ENCODE assay signal across 10 mouse cellular contexts in the genomic region with DNA sequence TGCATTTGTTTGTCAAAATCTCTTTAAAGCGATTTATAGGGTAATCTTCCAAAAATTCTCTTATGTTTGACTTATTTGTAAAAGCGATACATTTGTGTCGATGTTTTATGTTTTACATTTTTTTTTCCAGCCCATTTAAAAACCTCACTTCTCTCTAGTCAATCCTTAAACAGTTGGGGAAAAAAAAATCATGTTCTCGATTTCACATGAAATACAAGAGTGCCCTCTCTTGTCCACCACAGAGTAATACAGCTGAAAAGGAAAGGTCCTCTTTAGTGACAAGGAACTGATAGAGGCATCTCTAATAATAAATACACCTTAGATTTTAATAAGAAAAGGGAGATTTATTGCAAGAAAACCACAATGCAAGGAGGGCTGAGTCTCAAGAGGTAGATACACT.
DNase-seq lines count a peak whose midpoint lies in the region; ATAC-seq and TF ChIP-seq lines count a peak whose summit lies in the region.
"Had no signal": no experiment of that assay in that cellular context is flagged by ENCODE, and none has a peak within 500 bp of the region (broad histone marks: within the 10 kb centered on the region; RNA-seq: fewer than 3 reads in every experiment).

No protein-coding gene starts in this region.

- no peaks in the 10 kb centered on the region for H3K4me1 ChIP-seq in hindbrain, postnatal 0 days (ENCODE audit: insufficient read depth, low read length)
- H3K4me1 ChIP-seq in hindbrain, embryonic 10.5 days (replicated peaks): 0 out of 2 replicates have a peak, but pooled peaks cover 2% of the 10 kb centered on the region
- H3K4me1 ChIP-seq: midbrain, embryonic 12.5 days had no signal

- TF ChIP-seq CTCF in hindbrain, postnatal 0 days (IDR thresholded peaks at IDR 0.05; ENCODE audit: low read depth): peak; percentile 81

- no peaks in the 10 kb centered on the region for H3K27me3 ChIP-seq in hindbrain, postnatal 0 days (ENCODE audit: insufficient read depth, low read length)
- H3K27me3 ChIP-seq in hindbrain, embryonic 10.5 days (ENCODE audit: insufficient read depth, poor library complexity, severe bottlenecking): no peaks in the 10 kb centered on the region
- H3K27me3 ChIP-seq: midbrain, embryonic 12.5 days had no signal

- no peaks in the 10 kb centered on the region for H3K9me3 ChIP-seq in hindbrain, postnatal 0 days (ENCODE audit: low read length)
- no peaks in the 10 kb centered on the region for H3K9me3 ChIP-seq in hindbrain, embryonic 10.5 days
- H3K9me3 ChIP-seq: midbrain, embryonic 12.5 days had no signal

- H3K4me3 ChIP-seq in hindbrain, postnatal 0 days (ENCODE audit: low read length): no peak overlapping the region
- H3K4me3 ChIP-seq in hindbrain, embryonic 10.5 days: no peak overlapping the region
- H3K4me3 ChIP-seq: midbrain, embryonic 12.5 days had no signal

- DNase-seq in hindbrain, postnatal 0 days (ENCODE audit: low spot score): peak; percentile 85
- no peak for DNase-seq in hindbrain, embryonic 10.5 days (ENCODE audit: low spot score)
- peak; percentile 70 for DNase-seq in thymus, postnatal 0 days (ENCODE audit: low spot score)
- DNase-seq in thymus, adult 18-20 months: no peak
- peak; percentile 34 for DNase-seq in embryo, embryonic 11.5 days (ENCODE audit: low read depth, low spot score)
- no peak for DNase-seq in layer of hippocampus, adult 11-12 months (ENCODE audit: low spot score)
- DNase-seq in cerebellum, adult 9-11 months: no peak
- DNase-seq in left cerebral cortex, adult 11 months (ENCODE audit: low spot score): no peak

- no peaks in the 10 kb centered on the region for H3K36me3 ChIP-seq in hindbrain, postnatal 0 days (ENCODE audit: insufficient read depth, low read length)
- H3K36me3 ChIP-seq in hindbrain, embryonic 10.5 days: no peaks in the 10 kb centered on the region
- H3K36me3 ChIP-seq: midbrain, embryonic 12.5 days had no signal

- H3K9ac ChIP-seq in hindbrain, postnatal 0 days (replicated peaks; ENCODE audit: low read length): no peak overlapping the region
- H3K9ac ChIP-seq: midbrain, embryonic 12.5 days had no signal

- no peak overlapping the region for H3K27ac ChIP-seq in hindbrain, postnatal 0 days
- no peak overlapping the region for H3K27ac ChIP-seq in hindbrain, embryonic 10.5 days
- H3K27ac ChIP-seq: midbrain, embryonic 12.5 days had no signal

- no peak for ATAC-seq in hindbrain, postnatal 0 days

- no peak overlapping the region for H3K4me2 ChIP-seq in hindbrain, postnatal 0 days (ENCODE audit: low read depth, low read length)
- H3K4me2 ChIP-seq: heart, embryonic 11.5 days; midbrain, embryonic 12.5 days had no signal

- WGBS in hindbrain, postnatal 0 days: 37% methylated on average over 4 of the region's 4 CpGs
- WGBS in hindbrain, embryonic 10.5 days: 46% methylated on average over 4 of the region's 4 CpGs

Comparison
In these comparisons a context has a peak if more than half of its experiments do, and no peak if none do; other contexts are left out.
1. DNase-seq: peak in hindbrain, postnatal 0 days (single experiment), thymus, postnatal 0 days (single experiment) and embryo, embryonic 11.5 days (single experiment); none in hindbrain, embryonic 10.5 days (single experiment), thymus, adult 18-20 months (0 of 2), layer of hippocampus, adult 11-12 months (single experiment), cerebellum, adult 9-11 months (single experiment) and left cerebral cortex, adult 11 months (single experiment).